Mouse (Mus musculus): Measurements from ENCODE around the gene Zbtb8a. TPM values are rescaled to one million over a fixed set of nuclear protein-coding genes. Genes with fewer than 3 reads are reported as not detected.

The Zbtb8a gene
- 1.6 TPM for polyA plus RNA-seq (2015; fragmentation: Illumina TruSeq; extraction: RNeasy Lipid Tissue Mini Kit (QIAGEN cat#74804); ENCODE audit: insufficient read depth, low read depth, low replicate concordance)

GRCm38 (mm10) chr4:129377601-129378390 lies at the start of gene Zbtb8a:
TSS of gene Zbtb8a (minus strand) at chr4:129378116.

GRCm38 (mm10) chr4:129335216-129336074 lies 42.5 kb downstream of the Zbtb8a start, which contains the start of the genes Rbbp4 and Zbtb8os:
TSS of gene Rbbp4 (minus strand) at chr4:129335370.
TSS of gene Zbtb8os (plus strand) at chr4:129335695.

Other genes starting within 250 kb of the Zbtb8a start
- gene Fndc5, start 241.1 kb downstream of the Zbtb8a start, polyA plus RNA-seq (2015; fragmentation: Illumina TruSeq; extraction: RNeasy Lipid Tissue Mini Kit (QIAGEN cat#74804); ENCODE audit: insufficient read depth, low read depth, low replicate concordance) = not detected
- gene S100pbp, start 188.4 kb downstream of the Zbtb8a start, polyA plus RNA-seq (2015; fragmentation: Illumina TruSeq; extraction: RNeasy Lipid Tissue Mini Kit (QIAGEN cat#74804); ENCODE audit: insufficient read depth, low read depth, low replicate concordance) = 4.6 TPM
- gene Yars, start 188.4 kb downstream of the Zbtb8a start, polyA plus RNA-seq (2015; fragmentation: Illumina TruSeq; extraction: RNeasy Lipid Tissue Mini Kit (QIAGEN cat#74804); ENCODE audit: insufficient read depth, low read depth, low replicate concordance) = 18.5 TPM
- gene C77080, start 116.7 kb downstream of the Zbtb8a start, polyA plus RNA-seq (2015; fragmentation: Illumina TruSeq; extraction: RNeasy Lipid Tissue Mini Kit (QIAGEN cat#74804); ENCODE audit: insufficient read depth, low read depth, low replicate concordance) = 6.5 TPM
- gene Sync, start 90.5 kb downstream of the Zbtb8a start, polyA plus RNA-seq (2015; fragmentation: Illumina TruSeq; extraction: RNeasy Lipid Tissue Mini Kit (QIAGEN cat#74804); ENCODE audit: insufficient read depth, low read depth, low replicate concordance) = 0.41 TPM
- gene Rbbp4, start 42.7 kb downstream of the Zbtb8a start, polyA plus RNA-seq (2015; fragmentation: Illumina TruSeq; extraction: RNeasy Lipid Tissue Mini Kit (QIAGEN cat#74804); ENCODE audit: insufficient read depth, low read depth, low replicate concordance) = 12.0 TPM
- gene Zbtb8os, start 42.4 kb downstream of the Zbtb8a start, polyA plus RNA-seq (2015; fragmentation: Illumina TruSeq; extraction: RNeasy Lipid Tissue Mini Kit (QIAGEN cat#74804); ENCODE audit: insufficient read depth, low read depth, low replicate concordance) = 5.0 TPM
- not detected for gene Zbtb8b, start 62.7 kb upstream of the Zbtb8a start, polyA plus RNA-seq (2015; fragmentation: Illumina TruSeq; extraction: RNeasy Lipid Tissue Mini Kit (QIAGEN cat#74804); ENCODE audit: insufficient read depth, low read depth, low replicate concordance)
- 15.5 TPM for gene Bsdc1, start 83.5 kb upstream of the Zbtb8a start, polyA plus RNA-seq (2015; fragmentation: Illumina TruSeq; extraction: RNeasy Lipid Tissue Mini Kit (QIAGEN cat#74804); ENCODE audit: insufficient read depth, low read depth, low replicate concordance)
- not detected for gene Tssk3, start 112.9 kb upstream of the Zbtb8a start, polyA plus RNA-seq (2015; fragmentation: Illumina TruSeq; extraction: RNeasy Lipid Tissue Mini Kit (QIAGEN cat#74804); ENCODE audit: insufficient read depth, low read depth, low replicate concordance)
- not detected for gene Fam229a, start 113.1 kb upstream of the Zbtb8a start, polyA plus RNA-seq (2015; fragmentation: Illumina TruSeq; extraction: RNeasy Lipid Tissue Mini Kit (QIAGEN cat#74804); ENCODE audit: insufficient read depth, low read depth, low replicate concordance)
- gene Marcksl1, start 135.5 kb upstream of the Zbtb8a start, polyA plus RNA-seq (2015; fragmentation: Illumina TruSeq; extraction: RNeasy Lipid Tissue Mini Kit (QIAGEN cat#74804); ENCODE audit: insufficient read depth, low read depth, low replicate concordance) = 7.8 TPM
- gene Hdac1, start 164.6 kb upstream of the Zbtb8a start, polyA plus RNA-seq (2015; fragmentation: Illumina TruSeq; extraction: RNeasy Lipid Tissue Mini Kit (QIAGEN cat#74804); ENCODE audit: insufficient read depth, low read depth, low replicate concordance) = 13.8 TPM
- gene Lck, start 195.5 kb upstream of the Zbtb8a start, polyA plus RNA-seq (2015; fragmentation: Illumina TruSeq; extraction: RNeasy Lipid Tissue Mini Kit (QIAGEN cat#74804); ENCODE audit: insufficient read depth, low read depth, low replicate concordance) = not detected
- 2.3 TPM for gene Fam167b, start 200.4 kb upstream of the Zbtb8a start, polyA plus RNA-seq (2015; fragmentation: Illumina TruSeq; extraction: RNeasy Lipid Tissue Mini Kit (QIAGEN cat#74804); ENCODE audit: insufficient read depth, low read depth, low replicate concordance)
- gene Eif3i, start 222.5 kb upstream of the Zbtb8a start, polyA plus RNA-seq (2015; fragmentation: Illumina TruSeq; extraction: RNeasy Lipid Tissue Mini Kit (QIAGEN cat#74804); ENCODE audit: insufficient read depth, low read depth, low replicate concordance) = 62.4 TPM
- 67.7 TPM for gene Tmem234, start 222.6 kb upstream of the Zbtb8a start, polyA plus RNA-seq (2015; fragmentation: Illumina TruSeq; extraction: RNeasy Lipid Tissue Mini Kit (QIAGEN cat#74804); ENCODE audit: insufficient read depth, low read depth, low replicate concordance)
- gene Dcdc2b, start 236.1 kb upstream of the Zbtb8a start, polyA plus RNA-seq (2015; fragmentation: Illumina TruSeq; extraction: RNeasy Lipid Tissue Mini Kit (QIAGEN cat#74804); ENCODE audit: insufficient read depth, low read depth, low replicate concordance) = 4.6 TPM
- 5.6 TPM for gene Iqcc, start 241.0 kb upstream of the Zbtb8a start, polyA plus RNA-seq (2015; fragmentation: Illumina TruSeq; extraction: RNeasy Lipid Tissue Mini Kit (QIAGEN cat#74804); ENCODE audit: insufficient read depth, low read depth, low replicate concordance)
- gene Ccdc28b, start 245.8 kb upstream of the Zbtb8a start, polyA plus RNA-seq (2015; fragmentation: Illumina TruSeq; extraction: RNeasy Lipid Tissue Mini Kit (QIAGEN cat#74804); ENCODE audit: insufficient read depth, low read depth, low replicate concordance) = 26.3 TPM